Mouse (Mus musculus): Measurements from ENCODE around the gene Tmem41a. TPM values are rescaled to one million over a fixed set of nuclear protein-coding genes. Genes with fewer than 3 reads are reported as not detected.

Tmem41a gene
- total and polyA plus RNA-seq, 3 experiments = 43.5 to 87.1 (median 62.0) TPM

DNA sequence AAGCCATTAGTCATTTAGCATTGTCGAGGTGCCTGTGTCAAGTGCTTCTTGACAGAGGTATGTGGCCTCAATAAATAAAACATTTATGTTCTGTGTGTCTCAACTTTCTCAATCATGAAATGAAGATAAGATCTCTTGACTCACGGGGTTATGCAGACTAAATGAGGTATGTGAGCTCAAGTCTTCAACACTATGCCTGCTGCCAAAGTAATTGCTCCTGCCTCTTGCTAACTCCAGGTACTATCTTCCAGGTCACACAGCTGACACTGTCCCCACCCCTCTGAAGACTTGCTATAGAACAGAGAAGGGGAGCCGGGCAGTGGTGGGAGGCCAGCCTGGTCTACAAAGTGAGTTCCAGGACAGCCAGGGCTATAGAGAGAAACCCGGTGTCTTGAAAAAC, 49.0 kb upstream of the Tmem41a start:
- Histone ChIP-seq H3K9ac (ENCODE audit: insufficient read depth, low read depth) (no peak overlapping the region), H3K4me3 (replicated peaks in 1 of 3; ENCODE audit: low read depth in 2 of 3, low read length in 2 of 3, poor library complexity in 1 of 3) (no peak overlapping the region)

DNA sequence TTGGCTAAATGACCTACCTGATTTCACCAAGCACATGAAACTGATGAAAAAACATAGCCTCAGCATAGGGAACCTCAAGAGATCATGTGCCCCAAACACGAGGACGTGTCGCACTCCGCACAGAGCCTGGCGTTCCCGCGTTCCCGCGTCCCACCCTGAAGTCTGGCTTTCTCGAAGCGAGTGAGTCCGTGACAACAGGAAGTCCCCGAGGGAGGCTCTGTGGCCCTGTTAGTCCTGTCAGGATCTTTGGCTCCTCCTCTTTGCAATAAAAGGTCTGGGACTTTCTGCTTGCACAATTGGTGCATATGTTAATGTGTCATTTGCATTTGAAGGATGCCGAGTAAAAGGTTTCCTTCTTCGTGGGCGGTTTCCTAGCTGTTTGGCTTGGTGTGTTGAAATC, 48.0 kb upstream of the Tmem41a start, which contains the start of gene Liph:
Gene Liph (minus strand): TSS at position 360 of the 400 bp plus-strand sequence.
- Histone ChIP-seq H3K27ac (ENCODE audit: insufficient read depth, low read depth) (no peak within 1 kb of the TSS), H3K4me1 (ENCODE audit: control insufficient read depth in 1 of 2, insufficient read depth in 2 of 2) (peaks cover 10 to 25% of the 10 kb centered on the region in 2 experiments)
- dilution Hi-C loops (cut with MboI; ENCODE audit: extremely low pct_ligation_motif_present, extremely low pct_unique_long_range_greater_than_20kb, low sequenced_read_pairs) = no loop called here

More for the DNA sequence above, 49.0 kb upstream of the Tmem41a start:
- Histone ChIP-seq H3K27ac (ENCODE audit: insufficient read depth, low read depth) (no peak overlapping the region), H3K9me3 (replicated peaks; ENCODE audit: low read length) (no peaks in the 10 kb centered on the region), H3K4me2 (ENCODE audit: insufficient read depth, low read depth, poor library complexity, severe bottlenecking) (no peak overlapping the region), H3K79me2 (replicated peaks; ENCODE audit: control insufficient read depth, extremely low read depth, insufficient read depth, poor library complexity, severe bottlenecking) (no peaks in the 10 kb centered on the region), H3K4me1 (ENCODE audit: control insufficient read depth in 1 of 2, insufficient read depth in 2 of 2) (peaks cover 10 to 25% of the 10 kb centered on the region in 2 experiments), H3K27me3 (replicated peaks) (no peaks in the 10 kb centered on the region), H3K36me3 (replicated peaks in 1 of 2; ENCODE audit: control insufficient read depth in 1 of 2, insufficient read depth in 1 of 2, low read length in 1 of 2) (no peaks in the 10 kb centered on the region)
- in situ Hi-C loops (cut with MboI; ENCODE audit: low pct_ligation_motif_present, low pct_unique_long_range_greater_than_20kb, low sequenced_read_pairs) = no loop called here
- DNase-seq (ENCODE audit: extremely low read depth) = no peak
- no peak for TF ChIP-seq CTCF (conservative IDR thresholded peaks at IDR 0.05 in 1 of 2, IDR thresholded peaks at IDR 0.05 in 1 of 2; ENCODE audit: low read depth in 2 of 2, low read length in 2 of 2)
- no peak for TF ChIP-seq TBP (conservative IDR thresholded peaks at IDR 0.05; ENCODE audit: low read depth, low read length)
- TF ChIP-seq USF1 (IDR thresholded peaks at IDR 0.05; ENCODE audit: low read depth, low read length) = no peak
- TF ChIP-seq ZKSCAN1 (IDR thresholded peaks at IDR 0.05; ENCODE audit: borderline replicate concordance, low read depth, low read length) = no peak
- no peak for TF ChIP-seq POLR2A (IDR thresholded peaks at IDR 0.05; ENCODE audit: low read depth, low read length)
- TF ChIP-seq ELF1 (IDR thresholded peaks at IDR 0.05; ENCODE audit: low read depth, low read length) = no peak
- TF ChIP-seq PAX5 (IDR thresholded peaks at IDR 0.05; ENCODE audit: low read length) = no peak
- no peak for TF ChIP-seq UBTF (IDR thresholded peaks at IDR 0.05; ENCODE audit: low read depth, low read length)
- TF ChIP-seq JUND (conservative IDR thresholded peaks at IDR 0.05; ENCODE audit: low read depth, low read length) = no peak
- TF ChIP-seq E2F4 (IDR thresholded peaks at IDR 0.05; ENCODE audit: insufficient replicate concordance, low read depth, low read length) = no peak
- TF ChIP-seq CHD1 (IDR thresholded peaks at IDR 0.05; ENCODE audit: low read depth, low read length) = no peak
- TF ChIP-seq ETS1 (conservative IDR thresholded peaks at IDR 0.05; ENCODE audit: low read depth, low read length) = no peak
- TF ChIP-seq RAD21 (IDR thresholded peaks at IDR 0.05; ENCODE audit: low read depth, low read length) = no peak
- no peak for TF ChIP-seq RCOR1 (conservative IDR thresholded peaks at IDR 0.05; ENCODE audit: low read depth, low read length)
- no peak for TF ChIP-seq POLR2AphosphoS2 (IDR thresholded peaks at IDR 0.05; ENCODE audit: low read depth, low read length)
- TF ChIP-seq KAT2A (IDR thresholded peaks at IDR 0.05; ENCODE audit: insufficient replicate concordance, low read length) = no peak
- dilution Hi-C loops (cut with MboI; ENCODE audit: extremely low pct_ligation_motif_present, extremely low pct_unique_long_range_greater_than_20kb, low sequenced_read_pairs) = no loop called here

More for the DNA sequence above, 48.0 kb upstream of the Tmem41a start, which contains the start of gene Liph:
- peak; percentile 64 for DNase-seq (ENCODE audit: extremely low read depth)
- peak; percentile 42; the same call in 1 of the 2 replicates for TF ChIP-seq TCF12 (IDR thresholded peaks at IDR 0.05; ENCODE audit: low read depth, low read length)
- TF ChIP-seq RAD21 (IDR thresholded peaks at IDR 0.05; ENCODE audit: low read depth, low read length) = no peak
- TF ChIP-seq CHD1 (IDR thresholded peaks at IDR 0.05; ENCODE audit: low read depth, low read length) = no peak
- TF ChIP-seq POLR2A (IDR thresholded peaks at IDR 0.05; ENCODE audit: low read depth, low read length) = peak; percentile 49; the same call in 1 of the 2 replicates
- no peak for TF ChIP-seq USF2 (conservative IDR thresholded peaks at IDR 0.05; ENCODE audit: low read depth, low read length)
- no peak for TF ChIP-seq ZMIZ1 (IDR thresholded peaks at IDR 0.05; ENCODE audit: low read depth, low read length)
- TF ChIP-seq UBTF (IDR thresholded peaks at IDR 0.05; ENCODE audit: low read depth, low read length) = no peak
- TF ChIP-seq PAX5 (IDR thresholded peaks at IDR 0.05; ENCODE audit: low read length) = no peak
- no peak for TF ChIP-seq ZC3H11A (IDR thresholded peaks at IDR 0.05; ENCODE audit: low read depth, low read length)
- peak; percentile 1; the same call in 1 of the 2 replicates for TF ChIP-seq USF1 (IDR thresholded peaks at IDR 0.05; ENCODE audit: low read depth, low read length)
- 0 out of 2 replicates have a peak, but pooled peaks have one; percentile 36 for TF ChIP-seq TBP (conservative IDR thresholded peaks at IDR 0.05; ENCODE audit: low read depth, low read length)
- TF ChIP-seq ZNF384 (IDR thresholded peaks at IDR 0.05; ENCODE audit: low read depth, low read length) = no peak
- no peak for TF ChIP-seq RCOR1 (conservative IDR thresholded peaks at IDR 0.05; ENCODE audit: low read depth, low read length)
- no peak for TF ChIP-seq SMC3 (IDR thresholded peaks at IDR 0.05; ENCODE audit: low read depth, low read length)
- TF ChIP-seq JUN (IDR thresholded peaks at IDR 0.05; ENCODE audit: insufficient read depth, low read depth, low read length) = no peak
- peak; percentile 59 for TF ChIP-seq BHLHE40 (IDR thresholded peaks at IDR 0.05; ENCODE audit: low read depth, low read length)
- TF ChIP-seq KAT2A (IDR thresholded peaks at IDR 0.05; ENCODE audit: insufficient replicate concordance, low read length) = no peak
- TF ChIP-seq GABPA (IDR thresholded peaks at IDR 0.05; ENCODE audit: insufficient replicate concordance, low read depth, low read length) = no peak
- TF ChIP-seq MAZ (IDR thresholded peaks at IDR 0.05; ENCODE audit: low read depth, low read length) = no peak
- TF ChIP-seq ELF1 (IDR thresholded peaks at IDR 0.05; ENCODE audit: low read depth, low read length) = peak; percentile 75
- TF ChIP-seq E2F4 (IDR thresholded peaks at IDR 0.05; ENCODE audit: insufficient replicate concordance, low read depth, low read length) = no peak
- peak; percentile 80 for TF ChIP-seq MAX (IDR thresholded peaks at IDR 0.05; ENCODE audit: low read length)
- no peak for TF ChIP-seq EP300 (IDR thresholded peaks at IDR 0.05; ENCODE audit: low read length)
- H3K27me3 ChIP-seq (replicated peaks) = no peaks in the 10 kb centered on the region
- no peaks in the 10 kb centered on the region for H3K36me3 ChIP-seq (replicated peaks in 1 of 2; ENCODE audit: control insufficient read depth in 1 of 2, insufficient read depth in 1 of 2, low read length in 1 of 2)
- peak within 1 kb of the TSS; percentile 30 to 42 (median 39) for H3K4me3 ChIP-seq (replicated peaks in 1 of 3; ENCODE audit: low read depth in 2 of 3, low read length in 2 of 3, poor library complexity in 1 of 3)
- H3K4me2 ChIP-seq (ENCODE audit: insufficient read depth, low read depth, poor library complexity, severe bottlenecking) = peak within 1 kb of the TSS; percentile 42
- H3K79me2 ChIP-seq (replicated peaks; ENCODE audit: control insufficient read depth, extremely low read depth, insufficient read depth, poor library complexity, severe bottlenecking) = no peaks in the 10 kb centered on the region
- H3K9me3 ChIP-seq (replicated peaks; ENCODE audit: low read length) = no peaks in the 10 kb centered on the region
- in situ Hi-C loops (cut with MboI; ENCODE audit: low pct_ligation_motif_present, low pct_unique_long_range_greater_than_20kb, low sequenced_read_pairs) = no loop called here
- peak within 1 kb of the TSS; percentile 5; the same call in 1 of the 2 replicates for H3K9ac ChIP-seq (ENCODE audit: insufficient read depth, low read depth)
